Mouse (Mus musculus) natural killer cell, adult 2 months (primary cell): ENCODE measurements around the gene Timm50.

Experiments
- DNase-seq, 2 experiments: peaks; one replicate each; pipeline ENCODE4 v3.0.0; 2022; ENCODE audit warnings: low spot score in 2 of 2

Timm50 gene

DNA sequence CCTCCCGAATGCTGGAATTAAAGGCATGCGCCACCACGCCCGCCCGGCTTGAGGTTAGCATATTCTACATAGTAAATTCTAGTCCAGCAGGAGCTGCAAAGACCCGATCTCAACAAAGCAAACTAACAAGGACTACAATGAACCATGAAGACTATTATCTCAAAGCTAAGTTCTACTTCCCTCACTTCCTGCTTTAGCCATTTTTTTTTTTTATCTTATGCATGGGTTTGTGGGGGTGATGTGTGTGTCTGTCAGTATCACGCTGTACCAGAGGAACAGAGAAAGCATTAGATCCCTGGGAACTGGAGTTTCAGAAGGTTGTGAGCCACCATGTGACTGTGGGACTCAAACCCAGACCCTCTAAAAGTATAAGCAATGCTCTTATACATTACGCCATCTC is 13.4 kb upstream of the Timm50 start:
- DNase-seq: no peak

GRCm38 (mm10) chr7:28321974-28322720 is 10.3 kb upstream of the Timm50 start:
- DNase-seq: no peak

DNA sequence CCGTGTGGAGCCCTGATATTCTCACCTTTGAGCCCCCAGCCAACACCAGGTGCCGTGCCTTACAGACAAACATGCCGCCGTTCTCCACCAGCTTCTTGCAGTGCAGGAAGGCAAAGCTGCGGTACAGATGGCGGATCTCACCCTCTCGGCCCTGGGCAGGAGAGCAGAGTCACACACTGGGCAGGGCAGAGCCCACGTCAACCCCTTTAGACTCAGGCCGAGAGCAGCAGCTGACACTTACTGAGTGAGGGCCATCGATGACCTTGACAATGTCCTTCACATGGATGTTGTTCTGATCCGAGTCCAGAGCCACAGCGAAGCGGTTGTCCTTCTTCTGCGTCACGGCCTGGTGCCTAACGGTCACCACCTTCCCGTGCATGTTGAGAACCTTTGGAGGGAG is 6.8 kb upstream of the Timm50 start:
- DNase-seq: no peak

DNA sequence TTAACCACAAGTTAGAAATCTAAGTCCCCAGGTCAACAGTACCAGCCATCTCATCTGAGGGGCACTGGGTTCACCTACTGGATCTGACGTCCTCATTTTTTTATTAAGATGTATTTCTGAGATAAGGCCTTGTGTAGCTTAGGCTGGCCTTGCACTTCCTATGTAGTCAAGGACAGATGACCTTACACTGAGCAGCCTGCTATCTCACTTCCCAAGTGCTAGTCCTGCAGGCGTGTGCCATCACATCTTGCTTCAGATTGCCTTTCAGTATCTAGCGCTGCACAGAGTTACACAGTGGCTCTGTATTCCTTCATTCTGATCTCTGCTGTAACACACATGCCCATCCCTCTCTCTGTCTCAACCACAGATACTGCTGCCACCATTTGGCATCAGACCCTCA is 6.2 kb upstream of the Timm50 start:
- no peak for DNase-seq

- no peak for DNase-seq
Measured at GRCm38 (mm10) chr7:28311151-28311925, 534 bp downstream of the Timm50 start.

GRCm38 (mm10) chr7:28309737-28310136 is 2.1 kb downstream of the Timm50 start:
- DNase-seq: no peak

GRCm38 (mm10) chr7:28306216-28306615 is 5.7 kb downstream of the Timm50 start:
- no peak for DNase-seq

DNA sequence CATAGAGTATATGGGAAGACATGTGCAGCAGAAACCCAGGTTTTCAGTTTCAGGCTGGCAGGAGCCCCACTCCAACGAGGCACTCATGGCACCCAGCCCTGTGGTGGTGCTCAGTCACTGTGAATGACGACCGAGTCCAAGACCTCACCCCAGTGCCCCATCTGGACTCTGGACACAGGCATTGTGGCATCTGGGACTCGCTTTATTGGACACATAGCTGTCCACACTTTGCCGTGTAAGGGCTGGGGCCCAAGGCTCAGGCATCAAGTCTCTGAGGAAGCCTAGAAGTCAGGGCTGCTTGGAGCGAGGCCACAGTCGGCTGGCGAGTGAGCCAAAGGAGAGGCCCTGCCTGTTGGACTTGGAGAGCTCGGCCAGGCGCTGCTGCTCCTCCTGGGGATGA is 6.2 kb downstream of the Timm50 start:
- DNase-seq: no peak

DNA sequence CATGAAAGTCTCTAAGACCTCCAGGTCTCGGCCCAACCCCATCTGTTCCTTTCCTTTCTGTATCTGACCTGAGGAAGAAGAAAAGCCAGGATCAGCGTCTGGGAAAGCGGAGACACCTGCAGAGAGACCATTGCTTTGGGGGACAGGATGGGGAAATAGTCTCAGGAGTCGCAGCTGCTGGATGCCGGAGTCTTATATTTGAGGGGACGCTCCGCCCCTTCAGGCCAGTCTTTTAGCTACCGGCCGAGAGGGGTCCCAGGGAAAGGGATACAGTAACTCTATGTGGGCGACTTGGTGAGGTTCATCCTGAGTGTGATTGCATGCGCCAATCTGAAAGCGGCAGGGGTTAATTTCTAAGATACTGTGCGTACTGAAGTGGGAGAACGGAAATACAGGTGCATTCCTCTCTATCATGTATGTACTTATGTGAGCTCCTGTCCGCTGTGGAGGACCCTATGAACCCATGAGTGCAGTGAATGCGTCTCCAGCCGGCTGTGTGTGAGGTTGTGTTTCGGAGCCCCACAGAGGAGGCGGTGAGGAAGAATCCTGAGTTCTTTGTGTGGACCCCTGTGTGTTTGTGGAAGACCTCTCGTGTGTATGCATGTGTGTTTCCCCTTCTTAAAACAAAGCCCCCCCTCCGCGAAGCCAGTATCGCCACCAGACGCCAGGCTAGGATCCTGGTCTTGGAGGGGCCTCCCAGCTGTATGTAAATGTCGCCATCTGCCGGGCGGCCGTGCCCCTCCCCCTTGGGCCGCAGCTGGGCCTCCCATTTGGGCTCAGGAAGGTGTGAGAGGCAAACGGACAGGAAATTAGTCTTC is 10.0 kb downstream of the Timm50 start, which contains the start of gene Dll3:
Gene Dll3, minus strand, starts transcription at position 623 of the 818 bp plus-strand sequence.
- DNase-seq: peak; percentile 32 to 41

DNA sequence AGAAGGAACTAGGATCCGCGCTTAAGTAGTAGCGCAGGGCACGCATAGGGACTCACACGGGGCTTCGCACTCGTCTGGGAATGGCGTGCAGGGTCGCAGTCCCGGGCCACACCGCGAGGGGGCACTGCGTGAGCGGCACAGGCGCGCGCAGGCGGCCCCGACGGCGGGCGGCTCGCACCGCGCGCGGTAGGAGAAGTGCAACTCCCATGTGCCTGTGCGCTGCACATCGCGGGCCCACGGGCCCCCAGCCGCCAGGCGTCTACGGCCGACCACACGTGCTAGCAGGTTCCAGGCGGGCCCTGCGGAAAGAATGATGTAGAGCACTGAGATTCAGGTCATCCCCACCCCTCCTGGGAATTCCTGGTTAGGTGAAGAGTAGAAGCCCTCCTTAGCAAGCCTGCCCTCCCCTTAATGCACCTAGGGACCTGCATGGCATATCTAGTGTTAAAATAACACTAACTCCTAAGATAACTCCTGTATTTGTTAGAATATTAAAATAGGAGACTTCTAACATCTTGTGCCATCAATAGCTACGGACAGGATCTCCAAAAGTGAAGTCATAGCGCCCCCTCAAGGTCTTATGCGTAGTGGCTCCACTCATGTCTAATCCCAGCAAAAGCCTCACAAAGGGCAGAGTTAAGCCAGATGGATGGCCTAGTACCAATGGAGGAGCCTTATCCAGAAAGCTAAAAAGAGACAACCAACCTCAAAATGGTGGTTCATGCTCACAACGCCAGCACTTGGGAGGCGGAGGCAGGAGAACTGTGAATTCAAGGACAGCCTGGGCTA is 12.8 kb downstream of the Timm50 start:
- DNase-seq: peak in 1 of 2 experiments; percentile 31

DNA sequence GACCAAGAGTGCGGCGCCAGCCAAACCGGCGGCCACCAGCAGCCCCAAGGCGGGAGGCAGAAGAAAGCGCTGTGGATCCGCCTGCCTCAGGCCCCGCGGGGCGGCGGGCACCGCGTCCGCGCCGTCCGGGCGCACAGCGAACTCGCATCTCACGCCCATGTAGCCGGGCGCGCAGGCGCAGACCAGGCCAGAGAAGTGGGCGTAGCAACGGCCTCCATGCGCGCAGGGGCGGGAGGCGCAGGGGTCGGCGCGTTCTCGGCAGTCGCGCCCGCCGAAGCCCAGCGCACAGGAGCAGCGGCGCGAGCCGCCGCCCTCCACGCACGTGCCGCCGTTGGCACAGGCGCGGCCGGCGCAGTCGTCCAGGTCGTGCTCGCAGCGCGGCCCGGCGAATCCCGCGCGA is 17.4 kb downstream of the Timm50 start:
- DNase-seq: no peak

DNA sequence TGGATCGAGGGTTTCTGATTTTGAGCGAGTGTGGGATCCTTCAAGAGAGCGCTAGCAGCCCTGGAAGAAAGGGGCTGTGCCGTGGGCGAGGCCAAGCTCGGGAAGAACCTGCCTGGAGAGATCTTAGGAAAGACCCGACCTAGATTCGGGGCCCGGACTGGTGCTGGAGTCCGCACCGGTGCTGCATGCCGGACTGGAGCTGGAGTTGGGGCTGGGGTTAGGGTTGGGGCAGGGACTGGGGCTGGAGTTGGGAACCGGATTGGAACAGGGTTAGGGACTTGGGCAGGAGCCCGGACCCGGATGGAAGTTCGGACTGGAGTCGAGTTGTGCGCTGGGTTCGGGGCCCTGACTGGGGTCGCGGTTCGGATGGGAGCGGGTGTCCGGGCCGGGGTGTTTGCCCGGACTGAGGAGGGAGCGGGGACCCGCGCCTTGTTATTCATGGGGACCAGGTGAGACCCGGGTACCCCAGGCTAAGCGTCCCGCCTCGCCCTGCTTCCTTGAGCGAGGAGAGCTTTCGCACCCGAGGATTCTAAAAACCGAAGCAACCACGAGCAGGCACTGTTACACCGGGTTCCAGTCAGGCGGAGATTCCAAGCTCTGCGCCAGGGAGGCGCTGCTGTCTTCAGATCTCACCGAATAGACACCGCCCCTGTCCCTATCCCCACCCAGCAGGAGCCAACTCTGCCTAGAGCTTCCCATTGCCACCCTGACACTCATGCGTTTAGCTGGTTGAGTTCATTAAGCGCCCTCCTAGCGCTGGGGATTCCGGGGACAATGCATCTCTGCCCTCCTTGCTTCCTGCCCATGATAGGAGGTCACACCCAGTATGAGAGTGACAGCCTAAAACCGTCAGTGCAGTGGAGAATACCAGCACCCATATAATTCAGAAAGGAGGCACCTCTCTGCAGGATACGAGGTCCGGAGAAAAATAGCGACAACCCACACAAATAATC is 21.0 kb downstream of the Timm50 start, which contains the start of gene Selenov:
Gene Selenov, minus strand, starts transcription at position 549 of the 953 bp plus-strand sequence.
- DNase-seq: no peak

- no peak for DNase-seq
Measured at GRCm38 (mm10) chr7:28290165-28290564, 21.7 kb downstream of the Timm50 start.

- DNase-seq: no peak
Measured at GRCm38 (mm10) chr7:28280630-28281029, 31.2 kb downstream of the Timm50 start.

DNA sequence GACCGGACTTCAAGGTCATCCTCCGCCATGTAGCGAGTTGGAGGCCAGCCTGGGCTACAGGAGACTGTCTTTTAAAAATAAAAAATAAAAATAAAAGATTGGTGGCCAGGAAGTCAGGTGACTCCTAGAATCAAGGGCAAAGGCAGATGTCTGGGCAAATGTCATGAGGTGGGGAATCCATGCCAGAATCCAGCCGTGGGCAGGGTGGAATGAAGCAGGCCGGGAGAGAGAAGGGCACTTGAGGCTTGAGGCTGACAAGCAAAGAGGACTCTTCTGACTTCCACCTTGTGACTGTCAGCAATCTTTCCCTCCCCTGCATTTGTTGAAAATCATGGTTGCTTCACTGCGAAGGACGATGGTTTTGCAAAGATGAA is 33.6 kb downstream of the Timm50 start:
- no peak for DNase-seq

DNA sequence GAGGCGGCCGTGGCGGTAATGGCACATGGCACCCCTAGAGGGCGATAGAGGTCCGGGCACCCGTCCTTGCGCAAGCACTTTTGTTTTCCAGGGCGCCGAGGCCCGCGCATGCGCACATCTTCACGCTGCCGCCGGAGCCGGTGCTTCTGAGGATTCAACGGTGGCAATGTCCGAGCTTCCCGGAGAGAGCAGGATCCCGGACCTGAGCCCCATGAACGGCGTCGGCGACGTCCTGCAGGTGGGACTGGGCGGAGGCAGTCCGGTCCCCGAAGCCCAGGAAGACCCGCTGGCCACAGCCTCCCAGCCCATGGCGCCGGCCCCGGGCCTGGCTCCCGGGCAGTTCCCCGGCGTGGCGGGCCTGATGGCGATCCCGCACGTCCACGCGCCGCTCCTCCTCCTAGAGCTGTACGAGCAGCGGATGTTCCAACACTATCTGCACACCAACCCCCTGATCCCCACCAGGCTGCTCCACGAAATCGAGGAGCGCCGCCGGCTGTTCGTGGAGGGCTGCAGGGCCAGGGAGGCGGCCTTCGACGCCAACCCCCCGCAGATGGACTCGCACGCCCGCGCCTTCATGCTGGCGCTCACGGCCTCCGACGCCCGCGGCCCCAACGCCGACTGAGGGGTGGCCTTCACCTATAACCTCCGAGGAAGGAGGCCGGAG is 34.1 kb downstream of the Timm50 start, which contains the start of gene Eid2b:
Gene Eid2b, plus strand, starts transcription at position 125 of the 664 bp plus-strand sequence.
- peak; percentile 91 to 95 for DNase-seq

DNA sequence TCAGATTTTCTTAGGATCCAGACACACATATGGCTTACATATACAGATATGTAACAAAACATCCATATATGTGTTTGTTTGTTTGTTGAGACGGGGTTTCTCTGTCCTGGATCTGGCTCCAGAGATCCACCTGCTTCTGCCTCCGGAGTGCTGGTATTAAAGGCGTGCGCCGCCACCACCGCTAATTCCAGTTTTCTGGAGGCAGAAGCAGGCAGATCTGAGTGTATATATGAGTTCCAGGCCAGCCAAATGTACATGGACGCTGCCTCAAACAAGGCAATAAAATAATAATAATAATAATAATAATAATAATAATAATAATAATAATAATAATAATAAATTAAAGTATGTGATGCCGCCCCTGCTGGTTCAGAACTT is 34.6 kb downstream of the Timm50 start:
- DNase-seq: no peak

- no peak for DNase-seq
Measured at GRCm38 (mm10) chr7:28271761-28272160, 40.1 kb downstream of the Timm50 start.

DNA sequence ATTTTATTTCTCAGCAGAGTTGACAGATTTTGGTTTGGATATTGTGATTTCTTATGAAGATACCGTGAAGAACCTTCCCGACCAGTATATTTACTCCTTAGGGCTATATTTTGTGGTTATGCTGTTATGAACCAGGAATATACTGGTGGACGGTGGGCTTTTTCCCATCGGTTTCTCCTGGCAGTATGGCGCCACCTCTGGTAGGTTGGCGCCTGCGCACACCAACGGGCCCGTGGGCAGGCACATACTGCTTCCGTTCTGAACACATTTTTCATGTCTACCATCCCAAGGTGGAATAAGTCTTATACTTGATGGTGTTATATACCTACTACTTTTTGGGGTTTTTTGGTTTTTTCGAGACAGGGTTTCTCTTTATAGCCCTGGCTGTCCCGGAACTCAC is 42.5 kb downstream of the Timm50 start:
- no peak for DNase-seq

DNA sequence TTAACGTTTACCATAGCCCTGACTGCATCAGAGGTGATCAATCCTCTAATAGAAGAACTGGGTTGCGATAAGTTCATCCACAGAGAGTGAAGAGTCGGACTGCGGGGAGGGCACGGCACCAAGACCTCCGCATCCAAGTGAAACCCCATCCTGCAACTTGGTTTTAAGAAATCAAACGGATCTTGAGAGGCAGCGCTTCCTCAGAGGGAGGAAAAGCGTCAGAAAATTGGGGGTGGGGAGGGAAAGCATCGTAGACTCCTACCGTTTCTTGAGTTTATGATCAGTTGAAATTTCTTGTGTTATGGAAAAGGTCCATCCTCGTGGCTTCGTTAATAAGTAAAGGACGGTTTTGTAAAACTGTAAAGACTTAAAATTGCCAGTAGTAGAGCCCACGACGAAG is 43.3 kb downstream of the Timm50 start:
- DNase-seq: no peak
